Mouse (Mus musculus) adrenal gland (tissue): ENCODE measurements around the gene Rab43.

Experiments
- intact Hi-C: fragments of 180-260 bp; cut with DNase I; formaldehyde crosslinking; loops from one replicate; pipeline ENCODE4 v1.15.1; 2025

Rab43 gene

GRCm38 (mm10) chr6:87788266-87788895 is 23.6 kb downstream of the Rab43 start:
- intact Hi-C loops: no loop called here

DNA sequence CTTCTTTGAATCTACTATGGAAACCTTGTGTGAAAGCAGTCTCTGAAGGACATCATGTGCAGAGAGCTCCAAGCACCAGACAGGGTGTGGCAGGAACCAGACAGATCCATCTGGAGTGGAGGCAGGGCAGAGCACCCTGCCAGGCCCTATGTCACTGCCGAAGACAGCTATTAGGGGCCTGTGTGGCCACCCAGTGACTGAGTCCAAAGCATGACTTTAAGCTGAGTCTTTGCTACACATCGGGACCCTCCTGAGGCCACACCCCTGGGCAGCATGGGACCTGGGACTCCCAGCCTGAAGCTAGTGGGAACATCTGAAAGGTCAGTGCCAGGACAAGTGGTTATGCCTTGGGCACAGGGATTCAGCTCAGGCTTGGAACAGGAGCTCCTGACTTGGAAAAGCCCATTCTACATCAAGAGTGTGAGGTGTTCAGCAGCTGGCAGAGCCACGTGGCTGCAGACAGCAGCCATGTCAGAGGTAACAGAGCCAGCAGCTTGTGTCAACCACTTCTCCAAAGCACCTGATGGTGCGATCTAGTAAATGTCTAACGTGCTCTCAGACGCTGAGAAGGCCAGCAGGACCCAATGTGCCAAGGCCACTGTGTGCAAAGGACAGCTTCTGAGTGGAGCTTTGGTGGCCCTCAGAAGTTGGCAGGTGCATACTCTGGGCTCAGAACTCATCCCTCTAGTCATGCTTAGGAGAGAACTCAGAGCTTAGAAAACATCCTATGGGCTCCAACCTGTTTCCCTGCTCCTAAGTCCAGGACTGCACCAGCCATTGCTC is 24.7 kb downstream of the Rab43 start:
- intact Hi-C loops: no loop called here

- intact Hi-C loops: no loop called here
These were observed 25.3 kb downstream of the Rab43 start for GRCm38 (mm10) chr6:87786621-87787020.

DNA sequence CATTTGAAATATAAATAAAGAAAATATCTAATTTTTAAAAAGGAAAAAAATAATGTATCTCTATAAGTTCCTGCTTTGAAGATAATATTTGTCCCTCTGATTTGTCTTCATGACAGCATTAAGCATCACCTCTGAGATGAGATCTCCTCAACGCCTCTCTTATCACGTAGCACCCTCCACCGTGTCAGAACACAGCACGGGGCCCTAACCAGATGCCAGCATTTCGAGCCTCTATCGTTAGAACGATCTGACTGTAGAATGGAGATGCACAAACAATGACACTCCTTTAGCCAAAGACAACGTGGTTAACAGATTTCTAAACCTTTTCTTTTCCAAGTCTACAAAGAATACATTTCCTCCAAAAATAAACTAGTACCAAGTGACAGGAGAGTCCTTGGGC is 27.9 kb downstream of the Rab43 start:
- intact Hi-C loops: no loop called here

- intact Hi-C loops: no loop called here
These were observed 31.2 kb downstream of the Rab43 start for GRCm38 (mm10) chr6:87780546-87781301.

- intact Hi-C loops: no loop called here
These were observed 32.5 kb downstream of the Rab43 start for GRCm38 (mm10) chr6:87779174-87780165.

GRCm38 (mm10) chr6:87778294-87779173 is 33.4 kb downstream of the Rab43 start:
- intact Hi-C loops: no loop called here

DNA sequence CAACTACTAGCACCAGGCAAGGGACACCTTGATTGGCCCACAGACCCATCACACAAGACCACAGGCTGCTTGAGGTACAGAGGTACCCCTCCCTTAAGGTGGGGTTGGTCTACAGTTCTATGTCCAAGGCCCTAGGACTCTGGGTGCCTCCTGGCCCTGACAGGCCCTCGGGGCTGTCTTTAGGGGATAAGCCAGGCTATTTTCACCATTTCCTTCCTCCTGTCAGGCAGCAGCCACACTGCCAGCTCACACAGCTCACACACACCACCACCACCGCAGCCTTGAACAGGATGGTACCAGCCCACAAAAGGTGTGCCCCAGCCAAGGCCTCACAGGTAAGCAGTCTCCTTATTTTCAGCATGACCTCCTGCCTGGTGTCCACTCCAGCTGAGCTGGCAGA is 34.1 kb downstream of the Rab43 start, which contains the start of gene Gp9:
Gp9 (plus strand) TSS at position 231 of the 400 bp plus-strand sequence.
- intact Hi-C loops: no loop called here

GRCm38 (mm10) chr6:87776663-87777062 is 35.3 kb downstream of the Rab43 start:
- intact Hi-C loops: no loop called here

DNA sequence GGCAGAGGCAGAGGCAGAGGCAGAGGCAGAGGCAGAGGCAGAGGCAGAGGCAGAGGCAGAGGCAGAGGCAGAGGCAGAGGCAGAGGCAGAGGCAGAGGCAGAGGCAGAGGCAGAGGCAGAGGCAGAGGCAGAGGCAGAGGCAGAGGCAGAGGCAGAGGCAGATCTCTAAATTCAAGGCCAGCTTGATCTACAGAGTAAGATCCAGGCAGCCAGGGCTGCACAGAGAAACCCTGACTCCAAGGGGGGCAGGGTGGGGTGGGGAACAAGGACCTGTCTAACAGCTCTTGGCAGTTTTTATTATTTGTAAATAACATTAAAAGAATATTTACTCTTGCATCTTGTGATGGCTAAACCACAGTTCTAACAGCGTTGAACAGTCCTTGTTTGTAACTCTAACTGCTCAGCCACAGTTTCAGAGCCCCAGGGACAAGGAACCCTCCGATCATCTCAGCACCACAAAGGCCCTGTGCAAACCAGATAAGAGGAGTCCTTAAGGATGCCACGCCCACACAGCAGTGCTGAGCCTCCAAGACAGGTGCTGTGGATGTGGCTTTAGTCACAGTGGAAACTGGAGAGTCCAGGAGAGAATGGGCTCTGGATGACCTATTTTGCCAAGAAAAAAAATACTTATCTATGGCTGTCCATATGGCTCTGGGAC is 36.2 kb downstream of the Rab43 start:
- intact Hi-C loops: no loop called here

DNA sequence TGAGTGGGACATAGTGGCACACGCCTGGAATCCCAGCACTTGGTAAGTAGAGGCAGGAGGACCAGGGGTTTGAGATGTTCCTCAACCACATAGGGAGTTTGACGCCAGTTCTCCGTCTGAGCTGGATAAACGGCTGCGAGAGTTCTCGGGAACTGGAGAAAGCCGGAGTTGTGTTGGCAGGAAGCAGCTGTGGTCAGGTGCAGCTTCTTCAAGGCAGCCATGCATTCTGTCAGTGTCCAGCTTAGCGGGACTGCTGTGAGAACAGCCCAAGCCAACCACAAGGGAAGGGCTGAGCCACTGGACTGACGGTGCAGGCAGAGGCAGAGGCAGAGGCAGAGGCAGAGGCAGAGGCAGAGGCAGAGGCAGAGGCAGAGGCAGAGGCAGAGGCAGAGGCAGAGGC is 37.1 kb downstream of the Rab43 start:
- intact Hi-C loops: loop anchor here (5.0 kb wide), 1 partner anchor 32 kb away; no protein-coding TSS in a partner anchor

DNA sequence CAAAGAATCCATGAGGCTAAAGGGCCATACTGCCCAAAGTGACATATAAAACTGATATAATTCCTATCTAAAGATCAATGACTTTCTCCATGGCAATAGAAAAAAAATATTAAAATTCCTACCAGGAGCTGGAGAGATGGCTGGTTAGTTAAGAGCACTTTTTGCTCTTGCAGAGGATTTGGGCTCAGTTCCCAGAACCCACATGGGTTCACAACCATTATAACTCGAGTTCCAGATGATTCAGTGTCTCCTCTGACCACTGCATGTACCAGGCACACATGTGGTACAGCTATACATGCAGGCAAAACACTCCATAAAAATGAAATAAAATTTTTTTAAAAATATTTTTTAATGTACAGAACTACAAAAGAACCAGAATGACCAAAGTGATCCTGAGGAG is 37.5 kb downstream of the Rab43 start:
- intact Hi-C loops: loop anchor here (5.0 kb wide), 1 partner anchor 33 kb away; no protein-coding TSS in a partner anchor

- intact Hi-C loops: loop anchor here (5.0 kb wide), 1 partner anchor 37 kb away; no protein-coding TSS in a partner anchor
These were observed 41.3 kb downstream of the Rab43 start for GRCm38 (mm10) chr6:87770626-87771025.

DNA sequence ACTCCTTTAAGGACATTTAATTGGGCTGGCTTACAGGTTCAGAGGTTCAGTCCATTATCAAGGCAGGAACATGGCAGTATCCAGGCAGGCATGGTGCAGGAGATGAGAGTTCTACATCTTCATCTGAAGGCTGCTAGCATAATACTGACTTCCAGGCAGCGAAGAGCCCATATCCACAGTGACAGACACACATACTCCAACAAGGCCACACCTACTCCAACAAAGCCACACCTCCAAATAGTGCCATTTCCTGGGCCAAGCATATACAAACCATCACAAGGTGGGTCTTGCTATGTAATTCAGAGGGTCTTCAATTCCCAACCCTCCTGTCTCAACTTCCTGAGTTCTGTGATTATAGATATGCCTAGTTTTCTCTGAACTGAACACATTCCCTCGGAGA is 47.7 kb downstream of the Rab43 start:
- intact Hi-C loops: loop anchor here (5.0 to 10.0 kb wide), 2 partner anchors 73 to 231 kb away; partner anchors contain the start of genes Gm45140 and Isy1

- intact Hi-C loops: loop anchor here (5.0 to 10.0 kb wide), 2 partner anchors 74 to 231 kb away; partner anchors contain the start of genes Gm45140 and Isy1
These were observed 48.3 kb downstream of the Rab43 start for GRCm38 (mm10) chr6:87763376-87764280.

- intact Hi-C loops: loop anchor here (5.0 to 10.0 kb wide), 2 partner anchors 75 to 233 kb away; partner anchors contain the start of genes Gm45140 and Isy1
These were observed 49.8 kb downstream of the Rab43 start for GRCm38 (mm10) chr6:87762161-87762560.

GRCm38 (mm10) chr6:87759850-87760249 is 52.1 kb downstream of the Rab43 start:
- intact Hi-C loops: loop anchor here (5.0 to 10.0 kb wide), 2 partner anchors 77 to 235 kb away; partner anchors contain the start of genes Gm45140 and Isy1

GRCm38 (mm10) chr6:87759404-87759803 is 52.6 kb downstream of the Rab43 start:
- intact Hi-C loops: no loop called here
